Mouse (Mus musculus): ENCODE data around the gene Gimd1. TPM values are rescaled to one million over a fixed set of nuclear protein-coding genes. Genes with fewer than 3 reads are reported as not detected.
A peak's percentile ranks its signal among the peaks of the same experiment; 100 is the strongest.

The Gimd1 gene
- not detected for total RNA-seq (2021)
- long read RNA-seq, experiment 1, result 0 reads
- long read RNA-seq, experiment 2, result 0 reads

DNA sequence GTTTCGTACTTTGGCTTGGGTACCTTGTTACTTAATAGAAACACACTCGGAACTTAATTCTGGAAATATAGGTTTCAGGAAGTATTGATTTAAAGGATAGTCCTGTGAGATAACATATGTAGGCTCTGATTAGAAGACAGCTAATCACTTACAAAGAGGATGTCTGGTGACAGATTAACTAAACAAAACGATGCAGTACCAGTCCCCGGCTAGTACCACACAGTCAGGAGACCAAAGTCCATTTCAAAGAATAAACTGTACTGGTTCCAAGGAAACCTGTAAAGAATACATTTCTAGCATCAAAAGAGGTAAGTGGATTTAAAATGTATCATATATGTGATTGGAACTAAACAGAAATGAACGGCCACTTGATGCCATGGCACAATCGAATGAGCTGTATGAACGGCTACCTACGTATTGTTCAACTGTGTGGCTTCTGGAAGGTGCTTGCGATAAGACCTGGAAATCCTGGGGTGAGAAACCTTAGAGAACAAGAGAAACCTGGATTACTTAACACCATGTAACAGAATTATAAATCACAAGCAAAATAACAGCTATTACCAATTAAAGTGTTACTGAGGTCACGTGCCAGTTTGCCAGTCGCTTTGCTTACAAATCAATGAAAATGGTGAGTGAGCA is at the start of gene Gimd1:
Gimd1 (plus strand) TSS at position 220 of the 639 bp plus-strand sequence.
- DNase-seq (ENCODE audit: low spot score in 2 of 2), result no peak

- DNase-seq (ENCODE audit: low spot score in 2 of 2), result no peak
These were observed 48.4 kb upstream of the Gimd1 start for GRCm38 (mm10) chr3:132581198-132581597.

DNA sequence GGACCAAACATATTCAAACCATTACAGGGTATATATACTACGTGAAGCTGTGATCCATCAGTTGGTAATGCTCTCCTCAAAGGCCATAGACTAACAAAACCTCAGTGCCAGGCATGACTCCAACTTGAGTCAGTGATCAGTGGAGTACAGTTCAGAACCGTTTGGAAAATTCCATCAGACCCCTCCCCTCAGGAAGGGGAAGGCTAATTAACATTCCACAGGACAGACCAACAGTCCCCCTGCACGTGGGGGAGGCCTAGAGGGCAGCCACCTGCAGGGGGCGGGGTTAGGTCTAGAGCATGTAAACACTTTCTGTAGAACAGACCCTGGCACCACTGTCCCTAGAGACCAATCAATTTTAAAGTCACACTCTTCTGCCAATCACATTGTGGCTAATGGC is 47.3 kb upstream of the Gimd1 start:
- no peak for DNase-seq (ENCODE audit: low spot score in 2 of 2)

GRCm38 (mm10) chr3:132585122-132585972 is 44.3 kb upstream of the Gimd1 start:
- DNase-seq (ENCODE audit: low spot score in 2 of 2), result no peak

DNA sequence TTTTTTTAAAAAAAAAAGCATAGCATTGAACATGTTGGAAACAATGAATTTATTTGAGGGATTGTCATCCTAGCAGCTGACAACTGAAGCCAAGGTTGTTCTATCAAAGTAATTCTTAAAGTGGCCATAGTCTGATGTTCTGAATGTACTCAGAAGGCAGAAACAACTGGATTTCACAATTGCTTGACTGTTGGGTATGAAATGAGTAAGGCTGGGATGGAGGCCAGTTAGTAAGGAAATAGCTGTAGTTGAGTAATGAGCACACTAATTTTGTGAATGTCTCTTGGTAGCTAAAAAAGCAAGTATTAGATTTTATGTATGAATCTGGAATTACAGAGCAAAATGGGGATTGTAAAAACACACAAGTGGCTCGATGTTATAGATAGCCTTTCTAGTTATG is 41.5 kb upstream of the Gimd1 start:
- DNase-seq (ENCODE audit: low spot score in 2 of 2), result no peak

DNA sequence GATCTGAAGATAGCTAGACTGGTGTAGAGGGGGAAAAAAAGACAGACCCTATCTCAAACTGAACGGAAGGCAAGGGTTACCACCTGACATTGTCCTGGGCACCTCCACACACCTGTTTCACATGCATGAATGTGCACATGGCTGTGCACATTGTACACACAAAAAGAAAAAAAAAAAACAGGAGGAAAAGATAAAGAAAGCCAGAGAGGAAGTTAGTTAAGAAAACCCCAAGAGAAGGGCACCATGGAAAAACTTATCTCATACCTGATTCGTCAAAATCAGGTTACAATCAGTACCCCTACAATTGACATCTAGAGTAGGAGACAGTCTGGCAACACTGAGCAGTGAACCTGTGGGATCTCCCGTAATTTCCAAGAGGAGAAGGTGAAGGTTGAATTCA is 39.6 kb upstream of the Gimd1 start:
- DNase-seq (ENCODE audit: low spot score in 2 of 2), result no peak

DNA sequence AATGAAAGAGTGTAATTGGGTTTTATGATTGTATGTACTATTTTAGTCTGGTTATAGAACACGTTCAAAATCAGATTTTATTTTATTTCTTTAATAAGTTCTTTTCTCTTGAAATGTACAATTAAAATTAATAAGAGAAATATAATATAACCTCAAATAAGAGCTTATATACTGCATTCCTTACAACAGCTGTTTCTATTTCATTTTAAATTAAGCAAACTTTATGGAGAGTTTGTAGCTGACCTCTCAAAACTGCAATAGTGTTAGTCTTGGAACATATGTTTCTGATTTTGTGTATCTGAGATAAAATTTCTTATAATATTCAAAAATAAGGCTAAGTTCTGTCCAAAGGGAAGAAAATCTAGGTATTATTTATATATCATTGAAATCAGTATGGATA is 39.0 kb upstream of the Gimd1 start:
- no peak for DNase-seq (ENCODE audit: low spot score in 2 of 2)

- peak in 1 of 2 experiments; percentile 16 for DNase-seq (ENCODE audit: low spot score in 2 of 2)
These were observed 879 bp upstream of the Gimd1 start for GRCm38 (mm10) chr3:132628741-132629140.

GRCm38 (mm10) chr3:132633261-132633660 is 3.6 kb downstream of the Gimd1 start:
- DNase-seq (ENCODE audit: low spot score in 2 of 2), result no peak

DNA sequence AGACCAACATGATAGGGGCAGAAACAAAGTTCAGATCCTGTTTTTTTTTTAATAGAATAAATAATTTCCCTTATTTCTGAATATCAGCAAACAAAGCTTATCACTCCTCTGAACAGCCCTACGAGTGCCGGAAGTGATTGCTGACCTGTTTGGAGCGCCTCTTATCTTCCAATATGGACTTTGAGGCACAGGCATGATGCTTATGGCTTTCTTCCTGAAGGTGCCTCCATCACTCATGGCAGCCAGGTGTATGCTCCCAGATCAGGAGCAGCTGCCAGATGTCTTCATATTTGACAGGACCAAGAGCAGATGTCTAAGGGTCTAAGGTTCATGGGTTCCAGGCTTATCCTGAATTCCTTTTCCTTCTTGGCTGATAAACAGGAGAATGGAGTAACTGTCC is 7.5 kb downstream of the Gimd1 start:
- no peak for DNase-seq (ENCODE audit: low spot score in 2 of 2)

DNA sequence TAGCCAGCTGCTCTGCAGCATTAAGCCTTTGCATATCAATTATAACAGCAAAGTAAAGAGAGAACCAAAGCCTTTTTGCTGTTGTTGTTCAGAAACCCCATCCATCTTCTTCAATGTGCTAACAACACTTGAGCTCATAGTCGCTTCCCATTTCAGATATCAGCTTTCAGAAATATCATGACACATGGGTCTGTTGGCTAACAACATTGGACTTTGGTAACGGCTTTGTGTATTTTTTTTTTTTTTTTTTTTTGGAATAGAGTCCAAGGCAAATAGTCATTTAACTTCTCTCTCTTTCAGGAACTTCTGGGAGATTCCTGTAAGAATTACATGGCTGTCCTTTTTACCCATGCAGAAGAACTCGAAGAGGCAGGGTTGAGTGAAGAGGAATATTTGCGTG is 14.5 kb downstream of the Gimd1 start:
- DNase-seq (ENCODE audit: low spot score in 2 of 2), result no peak

GRCm38 (mm10) chr3:132646814-132647213 is 17.2 kb downstream of the Gimd1 start:
- DNase-seq (ENCODE audit: low spot score in 2 of 2), result no peak

- no peak for DNase-seq (ENCODE audit: low spot score in 2 of 2)
These were observed 19.7 kb downstream of the Gimd1 start for GRCm38 (mm10) chr3:132649368-132649767.

- no peak for DNase-seq (ENCODE audit: low spot score in 2 of 2)
These were observed 20.6 kb downstream of the Gimd1 start for GRCm38 (mm10) chr3:132650191-132650590.

DNA sequence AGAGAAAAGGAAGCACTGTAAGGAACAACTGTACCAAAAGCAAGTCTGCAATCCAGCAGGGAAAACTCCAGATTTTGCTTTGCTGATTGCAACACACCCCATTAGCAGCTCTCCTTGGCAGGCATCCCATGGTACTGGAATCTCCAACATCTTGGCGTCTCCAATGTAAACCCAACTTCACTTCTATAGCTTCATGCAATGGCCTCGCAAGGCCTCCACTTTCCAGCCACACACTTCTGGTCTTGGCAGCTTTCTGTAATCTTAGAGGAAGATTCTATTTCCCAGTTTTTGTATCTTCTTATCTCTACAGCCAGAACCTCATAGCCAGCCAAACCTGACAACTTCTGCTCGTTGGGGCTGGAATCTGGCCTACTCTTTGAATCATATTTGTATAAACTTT is 22.2 kb downstream of the Gimd1 start:
- no peak for DNase-seq (ENCODE audit: low spot score in 2 of 2)

- DNase-seq (ENCODE audit: low spot score in 2 of 2), result no peak
These were observed 24.3 kb downstream of the Gimd1 start for GRCm38 (mm10) chr3:132653959-132654358.

GRCm38 (mm10) chr3:132655955-132656354 is 26.3 kb downstream of the Gimd1 start:
- DNase-seq (ENCODE audit: low spot score in 2 of 2), result no peak

GRCm38 (mm10) chr3:132677494-132677893 is 47.9 kb downstream of the Gimd1 start:
- no peak for DNase-seq (ENCODE audit: low spot score in 2 of 2)

DNA sequence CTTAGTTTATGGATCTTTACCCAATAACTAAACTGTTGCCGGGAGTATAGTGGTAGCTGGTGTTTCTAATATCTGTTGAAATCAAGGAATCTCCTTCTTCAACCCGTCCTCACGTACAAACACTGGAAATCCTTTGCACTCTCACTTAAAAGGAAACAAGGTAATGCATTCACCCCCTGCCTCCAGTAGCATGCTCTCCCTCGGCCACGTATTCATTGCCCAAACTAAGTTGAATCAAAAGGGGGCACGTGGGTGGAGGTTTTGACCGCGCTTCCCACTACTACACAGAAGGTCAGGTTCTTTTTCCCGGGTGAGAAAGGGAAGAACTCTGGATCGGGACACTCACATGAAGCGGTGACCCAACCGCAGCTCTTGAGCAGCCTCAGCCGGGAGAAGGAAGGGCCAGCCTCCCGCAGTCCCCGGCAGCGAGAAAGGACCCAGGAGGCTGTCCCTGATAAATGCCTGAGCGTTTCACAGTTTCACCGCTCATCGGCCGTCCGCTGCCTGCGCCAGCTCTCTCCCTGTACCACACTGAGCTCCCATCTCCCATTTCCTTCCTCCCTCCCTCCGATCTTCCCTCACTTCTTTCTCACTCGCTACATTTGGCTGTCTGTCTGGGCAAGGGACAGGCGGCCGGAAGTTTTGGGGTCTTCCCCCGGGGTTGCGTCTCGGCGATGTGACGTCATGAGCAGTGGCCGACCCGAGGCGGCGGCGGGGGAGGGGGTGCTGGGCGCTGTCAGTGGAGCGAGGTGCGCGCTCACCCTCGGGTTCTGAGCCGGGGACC is 54.0 kb downstream of the Gimd1 start, which contains the start of gene Tbck:
Tbck (plus strand) TSS at position 698 of the 784 bp plus-strand sequence.
- peak; percentile 95 to 97 for DNase-seq (ENCODE audit: low spot score in 2 of 2)

DNA sequence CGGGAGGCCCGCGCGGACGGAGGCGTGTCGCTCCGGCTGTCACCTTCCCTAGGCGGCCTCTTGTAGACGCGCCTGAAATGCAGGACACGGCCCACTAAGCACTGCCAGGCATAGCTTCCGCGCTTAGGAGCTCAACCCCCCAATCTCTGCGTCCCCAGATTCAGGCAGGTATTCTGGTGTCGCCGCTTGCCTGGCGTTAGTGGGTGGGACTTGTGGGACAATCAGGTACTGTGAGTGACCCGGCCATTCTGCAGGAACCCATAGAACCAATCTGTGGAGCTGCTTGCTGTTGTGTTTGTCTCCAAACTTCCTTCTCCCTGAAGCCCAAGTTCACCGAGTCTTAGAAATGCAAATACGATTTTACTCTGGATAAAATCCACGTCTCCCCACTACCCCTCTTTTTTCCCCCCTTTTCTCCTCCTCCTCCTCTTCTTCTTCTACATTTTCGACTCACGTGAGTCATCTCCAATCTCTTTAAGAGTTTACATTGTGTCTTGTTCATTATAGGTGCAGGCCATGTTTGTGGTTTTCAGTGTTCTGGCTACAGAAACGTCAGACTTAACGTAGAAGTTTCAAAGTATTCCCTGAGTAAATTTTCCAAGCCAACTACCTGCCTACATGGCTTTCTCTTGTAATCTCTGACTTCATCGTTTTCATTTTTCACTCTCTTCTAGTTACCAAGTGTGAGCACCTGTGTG is 54.8 kb downstream of the Gimd1 start, which contains the start of gene Aimp1:
Aimp1 (minus strand) TSS at position 140 of the 698 bp plus-strand sequence.
- no peak for DNase-seq (ENCODE audit: low spot score in 2 of 2)

All from layer of hippocampus, postnatal 14 days (tissue).